25 mouse cellular contexts compared by ENCODE assay signal in genomic region chr15:85631591-85631990, GRCm38 (mm10). TPM values are rescaled to one million over a fixed set of nuclear protein-coding genes. Genes with fewer than 3 reads are reported as not detected.
DNase-seq lines count a peak whose midpoint lies in the region; ATAC-seq and TF ChIP-seq lines count a peak whose summit lies in the region.
"Had no signal": no experiment of that assay in that cellular context is flagged by ENCODE, and none has a peak within 500 bp of the region (broad histone marks: within the 10 kb centered on the region; RNA-seq: fewer than 3 reads in every experiment).

No protein-coding gene starts in this region.

- no peak overlapping the region for H3ac ChIP-seq in myocyte (ENCODE audit: control insufficient read depth, insufficient read length)

- no peaks in the 10 kb centered on the region for H3K9me3 ChIP-seq in kidney, postnatal 0 days (replicated peaks; ENCODE audit: low read length)
- no peaks in the 10 kb centered on the region for H3K9me3 ChIP-seq in midbrain, embryonic 12.5 days
- no peaks in the 10 kb centered on the region for H3K9me3 ChIP-seq in midbrain, embryonic 15.5 days
- H3K9me3 ChIP-seq: embryonic facial prominence, embryonic 10.5 days; embryonic facial prominence, embryonic 13.5 days; forebrain, embryonic 12.5 days; forebrain, embryonic 15.5 days; hindbrain, embryonic 12.5 days had no signal

- H3K4me2 ChIP-seq in kidney, postnatal 0 days (ENCODE audit: low read length): no peak overlapping the region
- no peak overlapping the region for H3K4me2 ChIP-seq in midbrain, embryonic 12.5 days (replicated peaks)
- H3K4me2 ChIP-seq in midbrain, embryonic 15.5 days: no peak overlapping the region
- peak overlapping the region; percentile 56 for H3K4me2 ChIP-seq in myocyte (ENCODE audit: low read depth)
- H3K4me2 ChIP-seq: embryonic facial prominence, embryonic 13.5 days; forebrain, embryonic 12.5 days; forebrain, embryonic 15.5 days; heart, embryonic 11.5 days; hindbrain, embryonic 12.5 days had no signal

- 29% methylated on average over 2 of the region's 2 CpGs for WGBS in kidney, postnatal 0 days
- 31% methylated on average over 2 of the region's 2 CpGs for WGBS in midbrain, embryonic 12.5 days
- 31% methylated on average over 2 of the region's 2 CpGs for WGBS in midbrain, embryonic 15.5 days

- no peaks in the 10 kb centered on the region for H3K27me3 ChIP-seq in kidney, postnatal 0 days (ENCODE audit: insufficient read depth, low read length)
- H3K27me3 ChIP-seq in midbrain, embryonic 12.5 days: peaks cover 35% of the 10 kb centered on the region
- H3K27me3 ChIP-seq in midbrain, embryonic 15.5 days (replicated peaks): no peaks in the 10 kb centered on the region
- H3K27me3 ChIP-seq in myocyte (ENCODE audit: control insufficient read depth, insufficient read depth, insufficient read length): no peaks in the 10 kb centered on the region
- H3K27me3 ChIP-seq: forebrain, embryonic 15.5 days had no signal

- no peak for ATAC-seq in kidney, postnatal 0 days (replicated peaks; ENCODE audit: low FRiP score, low read depth)
- ATAC-seq in midbrain, embryonic 12.5 days (ENCODE audit: low FRiP score, low read depth): no peak
- ATAC-seq in midbrain, embryonic 15.5 days (replicated peaks): no peak
- ATAC-seq: activated CD4-positive, CD25-positive, alpha-beta regulatory T cell, adult 4 months; forebrain, embryonic 15.5 days had no signal

- no peak for TF ChIP-seq POLR2A in myocyte (IDR thresholded peaks at IDR 0.05; ENCODE audit: insufficient read length, low read depth)

- no peak overlapping the region for H3K4me3 ChIP-seq in gastrocnemius, adult 2 months
- no peak overlapping the region for H3K4me3 ChIP-seq in kidney, postnatal 0 days (replicated peaks; ENCODE audit: low read depth, low read length)
- no peak overlapping the region for H3K4me3 ChIP-seq in midbrain, embryonic 12.5 days
- H3K4me3 ChIP-seq in midbrain, embryonic 15.5 days: no peak overlapping the region
- H3K4me3 ChIP-seq in myocyte: no peak overlapping the region
- H3K4me3 ChIP-seq: embryonic facial prominence, embryonic 10.5 days; embryonic facial prominence, embryonic 13.5 days; erythroblast, embryonic 14.5 days; forebrain, embryonic 12.5 days; forebrain, embryonic 15.5 days; hindbrain, embryonic 12.5 days had no signal

- TF ChIP-seq CTCF in gastrocnemius, adult 2 months (IDR thresholded peaks at IDR 0.05): no peak
- no peak for TF ChIP-seq CTCF in kidney, postnatal 0 days (IDR thresholded peaks at IDR 0.05; ENCODE audit: low read depth)

- peak; percentile 7 for DNase-seq in gastrocnemius, adult 2 months
- DNase-seq in gastrocnemius, postnatal 14 days: no peak
- DNase-seq in kidney, postnatal 0 days (ENCODE audit: low spot score): peak; percentile 44
- no peak for DNase-seq in kidney, postnatal 4 days
- DNase-seq: adrenal gland, adult 8-10 months; adrenal gland, postnatal 25 days; cerebellum, adult 11-12 months; cerebellum, adult 8-10 months; cerebellum, postnatal 10 days; cerebellum, postnatal 36 days; embryo, embryonic 11 days; gastrocnemius, postnatal 10 days; heart, adult 11 months had no signal

- peaks cover 8% of the 10 kb centered on the region for H3K79me2 ChIP-seq in myocyte (ENCODE audit: control insufficient read depth, insufficient read depth)

- H3K27ac ChIP-seq in gastrocnemius, adult 2 months: peak overlapping the region; percentile 69
- H3K27ac ChIP-seq in kidney, postnatal 0 days: peak overlapping the region; percentile 13; the same call in 1 of the 2 replicates
- H3K27ac ChIP-seq in midbrain, embryonic 12.5 days (replicated peaks): 0 out of 2 replicates have a peak overlapping the region, but pooled peaks have one; percentile 10
- no peak overlapping the region for H3K27ac ChIP-seq in midbrain, embryonic 15.5 days
- H3K27ac ChIP-seq: embryonic facial prominence, embryonic 10.5 days; embryonic facial prominence, embryonic 13.5 days; forebrain, embryonic 12.5 days; forebrain, embryonic 15.5 days had no signal

- no peak overlapping the region for H3K9ac ChIP-seq in kidney, postnatal 0 days (ENCODE audit: low read depth, low read length)
- H3K9ac ChIP-seq in midbrain, embryonic 12.5 days (replicated peaks): no peak overlapping the region
- no peak overlapping the region for H3K9ac ChIP-seq in midbrain, embryonic 15.5 days
- H3K9ac ChIP-seq: embryonic facial prominence, embryonic 13.5 days; forebrain, embryonic 12.5 days; forebrain, embryonic 15.5 days; hindbrain, embryonic 12.5 days had no signal

- H3K4me1 ChIP-seq in kidney, postnatal 0 days (replicated peaks; ENCODE audit: insufficient read depth, low read length): peaks cover 12% of the 10 kb centered on the region; the same call in 1 of the 2 replicates
- peaks cover 11% of the 10 kb centered on the region for H3K4me1 ChIP-seq in midbrain, embryonic 12.5 days
- H3K4me1 ChIP-seq in midbrain, embryonic 15.5 days: peaks cover 9% of the 10 kb centered on the region

- intact Hi-C loops in gastrocnemius, adult 2 months (cut with DNase I): no loop called here
- intact Hi-C loops in gastrocnemius, postnatal 14 days (cut with DNase I; ENCODE audit: low total_unique reads): no loop called here

- no peaks in the 10 kb centered on the region for H3K36me3 ChIP-seq in kidney, postnatal 0 days (ENCODE audit: insufficient read depth, low read length)
- no peaks in the 10 kb centered on the region for H3K36me3 ChIP-seq in midbrain, embryonic 12.5 days
- H3K36me3 ChIP-seq in midbrain, embryonic 15.5 days (replicated peaks): no peaks in the 10 kb centered on the region
- no peaks in the 10 kb centered on the region for H3K36me3 ChIP-seq in myocyte (ENCODE audit: control insufficient read depth, insufficient read depth)
- H3K36me3 ChIP-seq: embryonic facial prominence, embryonic 10.5 days; embryonic facial prominence, embryonic 13.5 days; forebrain, embryonic 12.5 days; forebrain, embryonic 15.5 days; hindbrain, embryonic 12.5 days had no signal

TF ChIP-seq in myocyte, 11 proteins besides CTCF, POLR2A, EP300 and RAD21:
- no peak for TF ChIP-seq MAX (IDR thresholded peaks at IDR 0.05; ENCODE audit: low read depth)
- TF ChIP-seq SRF (IDR thresholded peaks at IDR 0.05; ENCODE audit: control insufficient read depth, insufficient read length, low read depth): no peak
- TF ChIP-seq TCF3 (IDR thresholded peaks at IDR 0.05; ENCODE audit: insufficient read length, low read depth): no peak
- no peak for TF ChIP-seq MYOD1 (IDR thresholded peaks at IDR 0.05; ENCODE audit: control insufficient read depth in 1 of 3, insufficient read length in 2 of 3, low read depth in 2 of 3)
- no peak for TF ChIP-seq REST (IDR thresholded peaks at IDR 0.05; ENCODE audit: insufficient read depth, insufficient read length)
- TF ChIP-seq USF1 (IDR thresholded peaks at IDR 0.05; ENCODE audit: low read depth): no peak
- no peak for TF ChIP-seq TCF12 (IDR thresholded peaks at IDR 0.05; ENCODE audit: insufficient read depth, poor library complexity, severe bottlenecking)
- no peak for TF ChIP-seq E2F4 (IDR thresholded peaks at IDR 0.05; ENCODE audit: insufficient read depth)
- TF ChIP-seq MYOG (IDR thresholded peaks at IDR 0.05; ENCODE audit: control insufficient read depth in 1 of 3, insufficient read depth in 1 of 3, insufficient read length in 2 of 3, low read depth in 2 of 3): no peak
- TF ChIP-seq POLR2AphosphoS2 (IDR thresholded peaks at IDR 0.05; ENCODE audit: insufficient read length, low read depth): no peak
- TF ChIP-seq CEBPB (IDR thresholded peaks at IDR 0.05; ENCODE audit: insufficient read depth, poor library complexity, severe bottlenecking): no peak

RNA-seq across cellular contexts. Expression of gene Wnt7b, which starts 49.3 kb away (rescaled TPM):
- not detected for total RNA-seq in gastrocnemius, adult 2 months (2021)
- under 1 TPM; 0.09 to 0.12 TPM for total RNA-seq in gastrocnemius, postnatal 14 days (2021)
- 24.9 and 26.3 TPM in 2 replicates for polyA plus RNA-seq in kidney, postnatal 0 days (2015; fragmentation: Nextera tagmentation; extraction: Ambion mirVana)
- 68.3 and 86.4 TPM in 2 replicates for polyA plus RNA-seq in midbrain, embryonic 12.5 days (2016; fragmentation: Nextera tagmentation; extraction: Ambion mirVana)
- polyA plus RNA-seq in midbrain, embryonic 15.5 days (2015; fragmentation: Nextera tagmentation; extraction: Ambion mirVana): 33.2 and 35.0 TPM in 2 replicates
- 7.9 TPM for polyA plus RNA-seq in myocyte (2012; fragmentation: generic; extraction: Trizol)
- total RNA-seq: hematopoietic stem cell, adult 5-6 weeks had no signal
- polyA plus RNA-seq: activated CD4-positive, CD25-positive, alpha-beta regulatory T cell, adult 4 months; erythroblast, embryonic 14.5 days had no signal

Comparison
In these comparisons a context has a peak if more than half of its experiments do, and no peak if none do; other contexts are left out.
1. DNase-seq: peak in gastrocnemius, adult 2 months (single experiment) and kidney, postnatal 0 days (single experiment); none in gastrocnemius, postnatal 14 days (single experiment) and kidney, postnatal 4 days (0 of 2).